Mouse (Mus musculus) erythroid progenitor cell, adult 5-6 weeks (primary cell): ENCODE measurements around the gene Creb3l2. TPM values are rescaled to one million over a fixed set of nuclear protein-coding genes. Genes with fewer than 3 reads are reported as not detected.
"Not testable (repeated sequence)": the region's sequence is repeated elsewhere in the genome, so short reads cannot be mapped to it uniquely, and the experiment has no call there.

Source experiments
- ATAC-seq: replicated peaks from 2 replicates; pipeline ENCODE4 v1.8.0; 2016; ENCODE audit warnings: moderate number of reproducible peaks, mild to moderate bottlenecking, moderate TSS enrichment, inconsistent platforms; ENCODE audit not compliant: poor library complexity, low FRiP score, severe bottlenecking
- total RNA-seq, 2 experiments: library from RNA; stranded (forward) in 1 of 2; stranded (reverse) in 1 of 2; fragments of 150-400 nt in 1 of 2; fragments of 186-747, 209-891 nt in 1 of 2; gene quantifications; 2 replicates each; pipeline versions ENCODE4 v1.2.3 to v1.2.4; 2015 to 2017; ENCODE audit warnings: low replicate concordance in 2 of 2

Creb3l2 gene
- total RNA-seq (2015; ENCODE audit: low replicate concordance) (1.7 and 4.7 TPM in 2 replicates), total RNA-seq (2017; ENCODE audit: low replicate concordance) (0.38 and 1.4 TPM in 2 replicates)

GRCm38 (mm10) chr6:37442041-37442667 is at the start of gene Creb3l2:
Gene Creb3l2, minus strand, starts transcription at chr6:37442146.
- ATAC-seq = peak; percentile 98

GRCm38 (mm10) chr6:37486502-37486901 is 44.6 kb upstream of the Creb3l2 start:
- no peak for ATAC-seq

GRCm38 (mm10) chr6:37484588-37485070 is 42.7 kb upstream of the Creb3l2 start:
- no peak for ATAC-seq

DNA sequence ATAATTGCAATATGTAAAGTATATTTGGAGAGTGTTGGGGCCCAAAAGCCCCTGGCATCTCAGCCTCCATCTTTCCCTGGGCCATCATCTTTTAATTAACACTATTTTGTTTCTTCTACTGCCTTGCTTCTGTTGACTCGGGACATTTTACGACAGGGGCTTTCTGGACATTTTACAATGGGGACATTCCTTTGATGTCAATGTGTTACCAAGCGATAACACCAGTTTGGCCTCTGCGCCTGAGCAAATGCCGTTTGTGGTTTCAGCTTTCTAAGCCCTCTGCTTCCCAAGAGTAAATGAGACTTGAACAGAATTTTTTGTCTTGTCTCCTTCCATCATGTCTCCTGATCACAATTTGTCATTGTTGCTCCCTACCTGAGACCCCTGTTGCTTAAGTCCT is 41.3 kb upstream of the Creb3l2 start:
- no peak for ATAC-seq

DNA sequence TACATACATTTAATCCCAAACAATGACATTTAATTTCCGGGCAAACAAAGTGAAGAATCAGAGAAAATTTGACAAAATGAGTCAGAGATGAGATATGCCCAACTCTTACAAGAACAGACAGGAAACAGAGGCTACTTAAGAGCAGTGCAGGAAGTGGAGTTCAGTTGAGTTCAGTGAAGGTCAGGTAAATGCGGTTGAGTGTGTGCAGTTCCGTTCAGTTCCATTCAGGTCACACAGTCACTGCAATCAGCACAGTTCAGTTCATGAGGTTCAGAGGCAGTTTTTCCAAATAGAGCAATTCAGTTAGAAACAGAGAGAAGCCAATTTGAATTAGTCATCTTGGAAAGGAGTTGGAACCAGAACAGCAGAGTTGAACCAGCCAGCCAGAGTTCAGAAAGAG is 39.2 kb upstream of the Creb3l2 start:
- no peak for ATAC-seq

DNA sequence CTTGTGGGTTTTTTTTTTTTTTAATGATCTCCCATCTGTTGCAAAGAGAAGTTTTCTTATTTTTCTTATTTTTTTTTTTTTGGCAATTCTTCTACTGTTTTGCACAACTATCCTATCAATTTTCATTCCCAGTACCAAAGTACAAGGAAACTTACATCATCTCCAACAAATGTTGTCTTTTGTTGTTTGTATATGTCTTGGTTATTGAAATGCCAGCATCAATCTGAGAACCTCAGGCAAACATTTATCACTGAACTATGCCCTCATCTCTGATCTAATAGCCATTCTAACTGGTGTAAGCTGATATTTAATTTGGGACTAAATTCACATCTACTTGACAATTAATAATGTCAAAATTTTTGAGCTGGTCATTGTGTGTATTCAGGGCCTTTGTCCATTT is 38.1 kb upstream of the Creb3l2 start:
- no peak for ATAC-seq

DNA sequence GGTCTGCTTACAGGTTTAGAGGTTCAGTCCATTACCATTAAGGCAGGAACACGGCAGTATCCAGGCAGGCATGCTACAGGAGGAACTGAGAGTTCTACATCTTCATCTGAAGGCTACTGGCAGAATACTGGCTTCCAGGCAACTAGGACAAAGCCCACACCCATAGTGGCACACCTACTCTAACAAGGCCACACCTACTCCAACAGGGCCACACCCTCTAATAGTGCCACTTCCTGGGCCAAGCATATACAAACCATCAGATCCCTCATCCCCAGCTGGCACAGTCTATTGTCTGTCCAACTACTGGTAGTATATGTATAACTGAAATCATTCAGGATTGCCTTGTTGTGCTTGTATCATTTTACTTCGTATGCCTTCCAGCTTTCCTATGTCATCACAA is 36.5 kb upstream of the Creb3l2 start:
- no peak for ATAC-seq

GRCm38 (mm10) chr6:37473674-37474342 is 31.9 kb upstream of the Creb3l2 start:
- no peak for ATAC-seq

GRCm38 (mm10) chr6:37470216-37470615 is 28.3 kb upstream of the Creb3l2 start:
- ATAC-seq = no peak

DNA sequence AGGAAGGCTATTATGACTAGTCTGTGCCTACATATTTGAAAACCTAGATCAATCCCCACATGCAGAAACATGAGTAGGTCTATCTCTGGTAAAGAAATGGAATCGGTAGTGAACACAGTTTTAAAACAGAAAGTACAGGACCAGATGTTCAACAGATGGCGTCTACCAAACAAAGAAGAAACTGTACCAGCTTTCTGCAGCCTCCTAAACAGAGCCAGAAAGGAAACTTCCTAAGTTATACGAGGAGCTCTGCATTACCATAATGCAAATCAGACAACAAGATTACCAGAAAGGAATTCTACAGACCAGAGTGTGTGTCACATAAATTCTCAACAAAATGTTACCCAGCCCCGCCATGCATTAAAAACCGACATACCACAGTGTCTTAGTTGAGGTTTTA is 23.9 kb upstream of the Creb3l2 start:
- no peak for ATAC-seq

DNA sequence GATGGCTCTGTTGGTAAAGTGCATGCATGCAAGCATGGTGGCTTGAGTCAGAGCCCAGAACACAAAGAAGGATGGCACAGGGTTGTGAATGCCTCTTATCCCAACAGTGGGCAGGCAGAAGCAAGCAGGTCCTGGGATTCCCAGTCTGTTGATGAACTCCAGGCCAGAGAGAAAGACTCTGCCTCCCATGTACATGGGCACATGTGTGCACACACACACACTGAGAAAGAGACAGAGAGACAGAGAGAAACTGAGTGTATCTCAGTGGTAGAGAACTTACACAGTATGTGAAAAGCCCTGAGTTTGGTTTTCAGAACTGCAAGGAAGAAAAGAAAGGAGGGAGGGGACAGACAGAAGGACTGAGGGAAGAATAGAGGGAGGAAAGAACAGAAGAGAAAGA is 23.4 kb upstream of the Creb3l2 start:
- ATAC-seq = no peak

DNA sequence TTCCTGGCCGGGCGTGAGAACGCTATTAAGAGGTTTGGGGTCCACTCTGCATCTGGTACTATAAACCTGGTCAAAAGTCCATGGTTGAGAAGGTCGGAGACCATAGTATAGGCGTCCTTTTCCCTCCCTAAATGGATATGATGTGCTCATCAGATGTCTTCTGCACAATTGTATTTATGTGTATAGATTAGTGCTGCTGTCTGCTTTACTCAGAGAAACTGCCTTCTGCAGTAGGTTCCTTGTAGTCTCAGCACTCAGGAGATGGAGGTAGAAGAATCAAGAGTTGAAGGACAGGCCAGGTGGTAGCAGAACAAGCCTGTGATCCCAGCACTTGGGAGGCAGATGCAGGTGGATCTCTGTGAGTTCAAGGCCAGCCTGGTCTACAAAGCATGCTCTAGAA is 22.6 kb upstream of the Creb3l2 start:
- ATAC-seq = 0 out of 2 replicates have a peak, but pooled peaks have one; percentile 36

DNA sequence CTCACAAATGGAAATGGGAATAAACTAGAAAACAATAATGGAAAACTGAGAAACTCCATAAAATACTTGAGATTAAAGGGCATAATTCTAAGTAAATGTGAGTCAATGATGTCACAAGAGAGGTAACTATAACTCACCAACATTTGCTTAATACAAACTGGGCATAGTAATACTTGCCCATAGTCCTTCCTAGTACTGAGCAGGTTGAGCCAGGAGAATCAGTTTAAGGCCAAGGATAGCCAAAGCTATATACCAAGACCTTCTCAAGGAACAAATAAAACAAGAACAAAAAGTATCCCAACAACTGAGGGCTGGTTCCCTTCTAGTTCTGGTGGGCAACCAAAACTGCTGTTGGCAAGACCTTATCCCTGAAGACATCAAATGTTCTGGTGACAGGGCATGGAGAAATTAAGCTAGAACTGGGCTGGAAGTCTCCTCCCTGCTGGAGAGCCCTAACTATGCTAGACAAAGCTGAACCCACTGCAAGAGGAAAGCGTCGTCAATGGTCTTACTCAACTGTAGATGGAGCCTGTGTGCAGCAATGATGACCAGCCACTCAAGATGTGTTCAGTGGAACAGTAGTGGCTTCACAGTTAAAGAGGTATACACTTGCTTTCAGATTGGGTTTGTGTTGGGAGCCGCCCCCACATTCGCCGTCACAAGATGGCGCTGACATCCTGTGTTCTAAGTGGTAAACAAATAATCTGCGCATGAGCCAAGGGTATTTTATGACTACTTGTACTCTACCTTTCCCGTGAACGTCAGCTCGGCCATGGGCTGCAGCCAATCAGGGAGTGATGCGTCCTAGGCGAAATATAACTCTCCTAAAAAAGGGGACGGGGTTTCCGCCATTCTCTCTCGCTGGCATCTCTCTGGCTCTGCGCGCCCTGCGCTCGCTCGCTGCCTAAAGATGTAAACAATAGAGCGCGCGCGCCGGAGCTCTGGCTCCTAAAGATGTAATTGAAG is 21.9 kb upstream of the Creb3l2 start:
- peak; percentile 92 for ATAC-seq

GRCm38 (mm10) chr6:37460681-37461080 is 18.7 kb upstream of the Creb3l2 start:
- ATAC-seq = no peak

DNA sequence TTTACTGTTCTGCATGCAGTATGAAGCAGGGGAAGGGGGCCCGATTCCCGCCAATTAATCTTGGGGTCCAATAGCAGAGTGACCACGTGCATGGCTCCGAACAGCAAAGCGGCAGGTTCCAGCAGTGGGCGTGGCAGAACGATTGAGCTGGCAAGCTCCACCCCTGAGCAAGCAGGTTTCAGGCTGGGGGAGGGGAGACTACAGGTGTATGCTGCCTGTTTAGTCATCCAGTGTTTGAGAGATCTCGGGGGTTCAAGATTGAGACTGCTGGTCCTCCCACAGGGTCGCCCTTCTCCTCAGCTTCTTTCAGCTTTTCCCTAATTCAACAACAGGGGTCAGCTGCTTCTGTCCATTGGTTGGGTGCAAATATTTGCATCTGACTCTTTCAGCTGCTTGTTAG is 17.7 kb upstream of the Creb3l2 start:
- ATAC-seq = not testable (repeated sequence)

GRCm38 (mm10) chr6:37457990-37458655 is 16.2 kb upstream of the Creb3l2 start:
- ATAC-seq = no peak

GRCm38 (mm10) chr6:37455540-37455939 is 13.6 kb upstream of the Creb3l2 start:
- no peak for ATAC-seq

DNA sequence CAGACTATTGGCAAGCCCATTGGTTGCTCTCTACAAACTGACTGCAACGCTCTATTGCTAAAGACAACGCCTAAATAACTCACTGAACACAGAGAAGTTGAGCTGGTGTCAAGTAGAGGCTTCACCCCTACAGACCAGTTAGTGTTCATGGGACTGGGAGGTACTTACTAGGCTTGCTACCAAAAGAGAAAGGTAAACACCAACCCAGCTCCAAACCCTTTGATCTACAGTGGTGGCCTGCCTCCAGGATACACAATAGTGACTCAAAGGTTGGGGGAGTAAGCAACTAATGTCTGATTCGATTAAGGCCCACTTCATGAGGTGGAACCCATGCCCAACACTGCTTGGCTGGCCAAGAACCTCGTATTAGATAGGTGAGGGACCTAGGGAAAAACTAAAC is 11.1 kb upstream of the Creb3l2 start:
- ATAC-seq = no peak

DNA sequence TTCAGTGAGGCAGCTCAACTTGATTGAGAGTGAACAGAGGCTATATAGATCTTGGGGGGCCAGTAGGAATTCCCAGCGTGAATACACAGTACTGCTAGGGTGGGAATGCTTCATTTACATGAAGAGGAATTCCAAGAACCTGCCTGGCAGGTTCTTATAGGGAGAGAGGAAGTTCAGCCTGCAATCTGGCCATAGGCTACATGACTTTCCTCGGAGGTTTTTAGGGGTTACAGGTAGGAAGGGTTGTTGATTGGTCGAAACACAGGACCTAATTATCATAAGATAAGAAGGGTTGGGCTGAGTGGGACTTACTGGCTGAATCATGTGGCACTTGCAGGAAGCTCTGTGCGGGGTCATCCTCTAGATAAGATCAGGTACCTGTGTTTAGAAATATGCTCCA is 9.7 kb upstream of the Creb3l2 start:
- ATAC-seq = no peak
